Mouse (Mus musculus) megakaryocyte, embryonic 14.5 days (primary cell): ENCODE results near the gene Prkch.

Experiments
- FLI1 ChIP-seq: IDR thresholded peaks from 2 replicates; pipeline ENCODE4 v1.6.1; 2012; ENCODE audit warnings: low read length, inconsistent platforms, mixed read lengths
- GATA1 ChIP-seq: IDR thresholded peaks from 3 replicates; pipeline ENCODE4 v1.6.1; 2012; ENCODE audit warnings: mixed read lengths, low read length, inconsistent platforms, borderline replicate concordance

GRCm38 (mm10) chr12:73613183-73613582 is 28.6 kb downstream of the Prkch start:
- TF ChIP-seq GATA1: no peak
- no peak for TF ChIP-seq FLI1
